Mouse (Mus musculus) E14TG2a.4 (cell line): ENCODE measurements around the gene Prdx5.
"Not testable (repeated sequence)": the region's sequence is repeated elsewhere in the genome, so short reads cannot be mapped to it uniquely, and the experiment has no call there.

Experiments used
- H3K27me3 ChIP-seq: 2 replicates; pipeline ENCODE4 v1.6.1; 2014; ENCODE audit warnings: low read length, control low read depth; ENCODE audit not compliant: insufficient read depth
- H3K36me3 ChIP-seq: 2 replicates; pipeline ENCODE4 v1.6.1; 2014; ENCODE audit warnings: low read length, control low read depth; ENCODE audit not compliant: insufficient read depth
- H3K4me1 ChIP-seq: replicated peaks from 2 replicates; pipeline ENCODE4 v1.6.1; 2014; ENCODE audit warnings: low read depth, low read length, control low read depth
- H3K4me3 ChIP-seq: replicated peaks from 2 replicates; pipeline ENCODE4 v1.5.1; 2014; ENCODE audit warnings: mild to moderate bottlenecking, low read length
- H3K9me3 ChIP-seq: 2 replicates; pipeline ENCODE4 v1.6.1; 2014; ENCODE audit warnings: low read length, control low read depth
- CTCF ChIP-seq: conservative IDR thresholded peaks from 2 replicates; pipeline ENCODE4 v1.5.1; 2014; ENCODE audit warnings: low read length
- NANOG ChIP-seq: IDR thresholded peaks from 2 replicates; pipeline ENCODE4 v1.6.1; 2014; ENCODE audit warnings: borderline replicate concordance, low read length, mixed read lengths
- POU5F1 ChIP-seq: IDR thresholded peaks from 2 replicates; pipeline ENCODE4 v1.6.1; 2014; ENCODE audit warnings: low read length, borderline replicate concordance

The Prdx5 gene

DNA sequence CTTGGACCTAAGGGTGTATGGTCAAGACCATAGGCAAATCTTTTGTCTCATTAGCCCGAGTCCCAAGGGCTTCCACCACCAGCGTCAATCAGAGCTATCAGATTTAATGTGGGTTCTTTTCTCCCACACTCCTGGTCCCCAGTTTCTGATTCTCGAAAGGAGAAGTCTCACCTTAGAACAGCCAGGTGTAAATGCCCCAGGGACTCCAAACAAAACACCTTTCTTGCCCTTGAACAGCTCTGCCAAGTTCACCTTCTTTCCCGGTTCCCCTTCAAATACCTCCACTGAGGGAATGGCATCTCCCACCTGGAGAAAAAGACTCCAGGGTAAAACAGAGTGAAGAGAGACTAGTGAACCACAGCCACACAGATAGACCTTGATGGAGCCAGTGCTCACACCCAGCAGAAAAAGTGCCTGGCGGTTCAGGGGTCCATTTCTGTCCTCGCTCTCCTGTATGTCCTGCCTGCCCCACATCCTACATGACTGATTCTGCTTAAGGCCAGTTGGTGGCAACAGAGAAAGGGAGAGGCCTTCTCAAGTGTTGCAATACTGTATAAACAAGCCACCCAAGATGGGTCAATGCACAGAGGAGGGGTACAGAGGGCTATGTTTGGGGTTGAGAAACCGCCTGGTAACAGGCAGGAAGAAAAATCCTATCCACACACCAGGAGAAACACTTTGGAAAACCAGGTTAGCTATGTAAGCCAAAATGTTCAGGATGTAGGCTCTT, 1.9 kb downstream of the Prdx5 start:
- no peaks in the 10 kb centered on the region for H3K27me3 ChIP-seq
- H3K36me3 ChIP-seq = peaks cover 59% of the 10 kb centered on the region
- TF ChIP-seq CTCF (no peak), POU5F1 (no peak), NANOG (no peak)
- H3K9me3 ChIP-seq = no peaks in the 10 kb centered on the region
- 0 out of 2 replicates have a peak overlapping the region, but pooled peaks have one; percentile 86 for H3K4me3 ChIP-seq
- H3K4me1 ChIP-seq = peaks cover 46% of the 10 kb centered on the region

DNA sequence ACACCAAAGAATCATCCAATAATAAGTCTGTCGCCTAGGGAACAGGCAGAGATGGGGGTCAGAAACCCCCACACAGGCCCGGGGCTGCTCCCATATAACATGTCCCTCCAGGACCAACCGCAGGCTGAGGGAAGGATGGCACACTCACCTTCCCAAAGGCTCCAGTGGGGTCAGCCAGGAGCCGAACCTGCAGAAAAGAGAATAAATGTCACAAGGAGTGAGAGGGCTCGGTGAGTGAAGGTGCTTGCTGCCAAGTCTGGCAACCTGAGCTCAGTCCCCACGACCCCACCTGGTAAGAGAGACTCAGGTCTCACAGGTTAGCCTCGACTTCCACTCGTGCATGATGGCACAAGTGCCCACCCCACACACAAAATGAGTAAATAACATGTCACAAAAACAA, 2.8 kb downstream of the Prdx5 start:
- H3K9me3 ChIP-seq = no peaks in the 10 kb centered on the region
- no peak overlapping the region for H3K4me3 ChIP-seq
- H3K4me1 ChIP-seq = peaks cover 37% of the 10 kb centered on the region
- H3K36me3 ChIP-seq = peaks cover 50% of the 10 kb centered on the region
- TF ChIP-seq POU5F1 (no peak), NANOG (no peak), CTCF (no peak)
- no peaks in the 10 kb centered on the region for H3K27me3 ChIP-seq

DNA sequence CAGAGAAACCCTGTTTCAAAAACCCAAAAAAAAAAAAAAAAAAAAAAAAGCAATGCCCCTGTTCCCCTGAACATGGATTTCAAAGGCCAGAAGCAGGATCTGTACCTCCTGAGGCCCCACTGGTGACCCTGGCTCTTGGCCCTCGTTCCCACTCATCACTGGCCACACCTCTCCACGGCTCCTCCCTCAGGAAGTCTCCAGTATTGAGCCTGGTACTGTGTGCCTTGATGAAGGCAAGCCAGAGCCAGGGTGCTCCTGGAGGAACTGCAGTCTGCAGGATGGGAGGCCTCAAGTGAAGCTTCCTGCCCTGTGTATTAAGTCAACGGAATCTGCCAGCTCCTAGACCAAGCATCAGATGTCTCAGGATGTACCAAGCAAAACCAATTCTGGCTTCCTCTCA, 3.7 kb downstream of the Prdx5 start:
- Histone ChIP-seq H3K36me3 (peaks cover 41% of the 10 kb centered on the region), H3K4me1 (peaks cover 28% of the 10 kb centered on the region), H3K27me3 (no peaks in the 10 kb centered on the region), H3K4me3 (no peak overlapping the region), H3K9me3 (no peaks in the 10 kb centered on the region)
- TF ChIP-seq POU5F1 (no peak), NANOG (no peak), CTCF (no peak)

- TF ChIP-seq CTCF (no peak), NANOG (no peak), POU5F1 (no peak)
- Histone ChIP-seq H3K4me1 (peaks cover 24% of the 10 kb centered on the region), H3K36me3 (peaks cover 38% of the 10 kb centered on the region), H3K27me3 (no peaks in the 10 kb centered on the region), H3K9me3 (peaks cover 5% of the 10 kb centered on the region; the same call in 1 of the 2 replicates), H3K4me3 (no peak overlapping the region)
Observed at GRCm38 (mm10) chr19:6905498-6906159, 4.3 kb downstream of the Prdx5 start.

DNA sequence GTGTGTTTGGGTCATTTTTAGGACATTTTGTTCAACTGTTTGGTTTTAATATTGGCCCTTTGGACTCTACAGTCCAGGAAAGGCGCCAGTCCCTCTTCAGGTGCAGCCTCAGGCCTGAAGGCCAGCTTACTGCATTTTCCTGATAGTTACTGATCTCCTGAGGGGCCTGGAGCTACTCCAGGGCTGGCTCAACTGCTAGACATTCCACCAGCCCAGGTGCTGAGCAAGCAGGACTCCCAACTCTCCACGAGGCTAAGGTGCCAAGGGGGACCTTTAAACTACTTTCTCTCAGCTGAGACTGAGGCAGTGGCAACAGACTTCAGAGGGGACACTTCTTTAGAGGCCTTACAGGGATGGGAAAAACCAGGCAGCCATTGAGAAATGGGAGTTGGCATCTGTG, 5.1 kb downstream of the Prdx5 start:
- TF ChIP-seq NANOG = no peak
- no peak for TF ChIP-seq POU5F1
- no peak for TF ChIP-seq CTCF
- H3K9me3 ChIP-seq = peaks cover 12% of the 10 kb centered on the region
- H3K4me1 ChIP-seq = peaks cover 24% of the 10 kb centered on the region
- no peaks in the 10 kb centered on the region for H3K27me3 ChIP-seq
- H3K4me3 ChIP-seq = no peak overlapping the region
- peaks cover 38% of the 10 kb centered on the region for H3K36me3 ChIP-seq

DNA sequence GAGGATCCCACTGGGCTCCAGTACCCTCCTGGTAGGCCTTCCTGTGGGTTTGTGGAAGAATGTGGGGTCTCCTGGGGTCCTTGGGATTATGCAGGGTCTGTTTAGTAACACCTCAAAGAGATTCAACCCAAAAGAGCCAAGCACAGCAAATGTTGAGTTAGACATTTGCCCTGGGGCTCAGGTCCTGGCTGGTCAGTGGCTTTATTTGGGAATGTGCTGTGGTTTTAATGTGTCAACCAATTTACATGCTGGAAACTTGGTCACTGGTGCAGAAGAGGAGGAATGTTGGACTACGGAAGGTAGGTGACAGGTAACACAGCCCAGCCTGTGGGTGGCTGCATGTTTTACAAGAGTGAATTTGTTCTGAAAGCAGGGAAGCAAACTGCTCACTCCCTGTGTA, 6.9 kb downstream of the Prdx5 start:
- Histone ChIP-seq H3K9me3 (peaks cover 30% of the 10 kb centered on the region), H3K27me3 (no peaks in the 10 kb centered on the region), H3K36me3 (peaks cover 35% of the 10 kb centered on the region), H3K4me1 (peaks cover 12% of the 10 kb centered on the region), H3K4me3 (no peak overlapping the region)
- TF ChIP-seq NANOG (no peak), CTCF (no peak), POU5F1 (no peak)

GRCm38 (mm10) chr19:6899641-6900040, 10.3 kb downstream of the Prdx5 start:
- Histone ChIP-seq H3K4me1 (no peaks in the 10 kb centered on the region), H3K27me3 (no peaks in the 10 kb centered on the region), H3K9me3 (peaks cover 62% of the 10 kb centered on the region), H3K4me3 (no peak overlapping the region), H3K36me3 (peaks cover 2% of the 10 kb centered on the region; the same call in 1 of the 2 replicates)
- TF ChIP-seq POU5F1 (no peak), NANOG (no peak), CTCF (no peak)

- H3K27me3 ChIP-seq, H3K4me3 ChIP-seq, H3K4me1 ChIP-seq, H3K36me3 ChIP-seq: not testable (repeated sequence)
- peaks cover 58% of the 10 kb centered on the region for H3K9me3 ChIP-seq
Observed at GRCm38 (mm10) chr19:6895608-6896305, 14.1 kb downstream of the Prdx5 start.
